Mouse (Mus musculus): ENCODE results near the gene Fam98c. TPM values are rescaled to one million over a fixed set of nuclear protein-coding genes. Genes with fewer than 3 reads are reported as not detected.
A peak's percentile ranks its signal among the peaks of the same experiment; 100 is the strongest.
"Not testable (repeated sequence)": the region's sequence is repeated elsewhere in the genome, so short reads cannot be mapped to it uniquely, and the experiment has no call there.

Fam98c gene
- total and polyA plus RNA-seq, 3 experiments = 14.1 to 15.2 (median 14.5) TPM

DNA sequence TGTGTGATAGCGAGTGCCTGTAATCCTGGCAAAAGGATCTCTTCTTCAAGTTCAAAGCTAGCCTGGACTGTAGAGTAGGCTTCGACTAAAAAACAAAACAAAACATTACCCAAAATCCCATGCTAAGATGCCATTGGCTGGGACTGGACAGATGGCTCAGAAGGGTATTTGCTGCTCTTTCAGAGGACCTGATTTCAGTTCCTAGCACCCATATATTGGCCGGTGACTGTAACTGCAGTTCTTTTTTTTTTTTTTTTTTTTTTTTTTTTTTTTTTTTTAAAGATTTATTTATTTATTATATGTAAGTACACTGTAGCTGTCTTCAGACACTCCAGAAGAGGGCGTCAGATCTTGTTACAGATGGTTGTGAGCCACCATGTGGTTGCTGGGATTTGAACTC is 16.8 kb downstream of the Fam98c start:
- peak; percentile 54 for TF ChIP-seq ZNF384 (IDR thresholded peaks at IDR 0.05; ENCODE audit: low read depth, low read length)
- H3K9me3 ChIP-seq (replicated peaks; ENCODE audit: low read length); in situ Hi-C loops (cut with MboI; ENCODE audit: low pct_ligation_motif_present, low pct_unique_long_range_greater_than_20kb, low sequenced_read_pairs); H3K27me3 ChIP-seq (replicated peaks); dilution Hi-C loops (cut with MboI; ENCODE audit: extremely low pct_ligation_motif_present, extremely low pct_unique_long_range_greater_than_20kb, low sequenced_read_pairs); H3K4me2 ChIP-seq (ENCODE audit: insufficient read depth, low read depth, poor library complexity, severe bottlenecking); DNase-seq (ENCODE audit: extremely low read depth); H3K4me3 ChIP-seq (replicated peaks in 1 of 3; ENCODE audit: low read depth in 2 of 3, low read length in 2 of 3, poor library complexity in 1 of 3); H3K9ac ChIP-seq (ENCODE audit: insufficient read depth, low read depth); H3K79me2 ChIP-seq (replicated peaks; ENCODE audit: control insufficient read depth, extremely low read depth, insufficient read depth, poor library complexity, severe bottlenecking); H3K36me3 ChIP-seq (replicated peaks in 1 of 2; ENCODE audit: control insufficient read depth in 1 of 2, insufficient read depth in 1 of 2, low read length in 1 of 2); H3K27ac ChIP-seq (ENCODE audit: insufficient read depth, low read depth): not testable (repeated sequence)
- H3K4me1 ChIP-seq (ENCODE audit: control insufficient read depth in 1 of 2, insufficient read depth in 2 of 2) = peaks cover 12 to 49% of the 10 kb centered on the region in 2 experiments

DNA sequence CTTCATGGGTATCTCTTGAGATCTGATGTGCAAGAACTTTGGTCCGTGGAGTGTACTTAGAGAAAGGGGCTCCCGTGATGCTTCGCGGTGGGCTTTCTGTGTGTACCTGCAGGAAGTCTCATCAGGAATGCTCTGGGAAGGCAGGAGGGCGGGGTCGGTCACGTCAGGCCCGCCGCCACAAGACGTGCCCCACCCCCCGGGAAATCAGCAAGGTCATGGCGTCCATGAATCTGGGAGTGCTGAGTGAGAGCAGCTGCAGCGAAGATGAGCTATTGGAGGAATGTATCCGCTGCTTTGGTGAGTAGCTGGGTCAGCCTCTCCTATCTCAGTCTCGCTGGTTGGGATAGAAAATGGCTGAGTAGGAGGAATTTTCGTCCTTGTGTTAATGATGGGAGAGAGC is 18.6 kb downstream of the Fam98c start:
- H3K27me3 ChIP-seq (replicated peaks) = peaks cover 2% of the 10 kb centered on the region
- TF ChIP-seq ZNF384 (IDR thresholded peaks at IDR 0.05; ENCODE audit: low read depth, low read length) = no peak
- no peak for TF ChIP-seq JUN (IDR thresholded peaks at IDR 0.05; ENCODE audit: insufficient read depth, low read depth, low read length)
- TF ChIP-seq SMC3 (IDR thresholded peaks at IDR 0.05; ENCODE audit: low read depth, low read length) = no peak
- TF ChIP-seq USF1 (IDR thresholded peaks at IDR 0.05; ENCODE audit: low read depth, low read length) = no peak
- no peak for TF ChIP-seq MEF2A (IDR thresholded peaks at IDR 0.05; ENCODE audit: borderline replicate concordance, low read depth, low read length)
- TF ChIP-seq MAX (IDR thresholded peaks at IDR 0.05; ENCODE audit: low read length) = no peak
- no peak for TF ChIP-seq KAT2A (IDR thresholded peaks at IDR 0.05; ENCODE audit: insufficient replicate concordance, low read length)
- TF ChIP-seq POLR2AphosphoS2 (IDR thresholded peaks at IDR 0.05; ENCODE audit: low read depth, low read length) = no peak
- TF ChIP-seq JUND (conservative IDR thresholded peaks at IDR 0.05; ENCODE audit: low read depth, low read length) = no peak
- TF ChIP-seq RAD21 (IDR thresholded peaks at IDR 0.05; ENCODE audit: low read depth, low read length) = no peak
- TF ChIP-seq ZC3H11A (IDR thresholded peaks at IDR 0.05; ENCODE audit: low read depth, low read length) = no peak
- no peak overlapping the region for H3K9ac ChIP-seq (ENCODE audit: insufficient read depth, low read depth)
- no peak overlapping the region for H3K27ac ChIP-seq (ENCODE audit: insufficient read depth, low read depth)
- no peak for DNase-seq (ENCODE audit: extremely low read depth)
- in situ Hi-C loops (cut with MboI; ENCODE audit: low pct_ligation_motif_present, low pct_unique_long_range_greater_than_20kb, low sequenced_read_pairs) = no loop called here
- H3K4me1 ChIP-seq (ENCODE audit: control insufficient read depth in 1 of 2, insufficient read depth in 2 of 2) = peaks cover 6 to 43% of the 10 kb centered on the region in 2 experiments
- H3K79me2 ChIP-seq (replicated peaks; ENCODE audit: control insufficient read depth, extremely low read depth, insufficient read depth, poor library complexity, severe bottlenecking) = no peaks in the 10 kb centered on the region
- H3K9me3 ChIP-seq (replicated peaks; ENCODE audit: low read length) = no peaks in the 10 kb centered on the region
- peaks cover 0 to 3% of the 10 kb centered on the region in 2 experiments for H3K36me3 ChIP-seq (replicated peaks in 1 of 2; ENCODE audit: control insufficient read depth in 1 of 2, insufficient read depth in 1 of 2, low read length in 1 of 2)
- H3K4me3 ChIP-seq (replicated peaks in 1 of 3; ENCODE audit: low read depth in 2 of 3, low read length in 2 of 3, poor library complexity in 1 of 3) = no peak overlapping the region
- dilution Hi-C loops (cut with MboI; ENCODE audit: extremely low pct_ligation_motif_present, extremely low pct_unique_long_range_greater_than_20kb, low sequenced_read_pairs) = no loop called here
- H3K4me2 ChIP-seq (ENCODE audit: insufficient read depth, low read depth, poor library complexity, severe bottlenecking) = no peak overlapping the region

DNA sequence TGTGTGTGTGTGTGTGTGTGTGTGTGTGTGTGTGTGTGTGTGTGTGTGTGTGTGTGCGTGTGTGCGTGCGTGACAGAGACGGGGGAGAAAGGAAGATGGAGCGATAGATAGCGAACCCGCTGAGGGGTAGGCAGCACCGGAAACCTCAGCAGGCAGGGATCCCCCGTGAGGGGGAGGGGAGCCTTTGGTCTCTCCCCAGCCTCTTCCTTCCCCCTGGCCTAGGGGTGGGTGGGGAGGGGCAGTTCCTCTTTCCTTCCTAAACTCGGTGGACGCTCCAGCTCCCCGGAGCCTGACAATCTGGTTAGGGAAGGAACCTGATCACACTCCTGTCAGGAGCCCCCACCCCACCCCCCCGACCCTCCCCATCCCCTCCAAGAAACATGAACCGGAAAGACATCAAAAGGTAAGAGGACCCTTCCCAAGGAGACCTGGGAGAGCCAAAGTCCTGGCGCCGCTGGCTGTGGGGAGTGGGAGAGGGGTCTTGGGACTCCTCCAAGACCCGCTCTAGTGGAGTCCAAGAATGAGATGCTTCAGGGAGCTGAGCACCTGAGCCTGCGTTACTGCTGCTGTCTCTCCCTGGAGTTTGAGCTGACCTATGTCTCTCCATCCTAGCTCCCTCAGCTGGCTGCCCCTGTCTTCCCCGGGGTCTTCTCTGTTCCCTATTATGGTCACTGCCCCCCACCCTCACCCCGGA is 21.2 kb downstream of the Fam98c start, which contains the start of gene Rasgrp4:
Gene Rasgrp4, plus strand, starts transcription at position 159 of the 694 bp plus-strand sequence.
- no peak within 1 kb of the TSS for H3K27ac ChIP-seq (ENCODE audit: insufficient read depth, low read depth)
- no peak for TF ChIP-seq MEF2A (IDR thresholded peaks at IDR 0.05; ENCODE audit: borderline replicate concordance, low read depth, low read length)
- TF ChIP-seq CHD1 (IDR thresholded peaks at IDR 0.05; ENCODE audit: low read depth, low read length) = 0 out of 2 replicates have a peak, but pooled peaks have one; percentile 50
- TF ChIP-seq IRF4 (IDR thresholded peaks at IDR 0.05; ENCODE audit: low read depth, low read length) = 0 out of 2 replicates have a peak, but pooled peaks have one; percentile 13
- no peak for TF ChIP-seq ZC3H11A (IDR thresholded peaks at IDR 0.05; ENCODE audit: low read depth, low read length)
- no peak for TF ChIP-seq NELFE (IDR thresholded peaks at IDR 0.05; ENCODE audit: low read depth, low read length)
- TF ChIP-seq ELF1 (IDR thresholded peaks at IDR 0.05; ENCODE audit: low read depth, low read length) = peak; percentile 51
- TF ChIP-seq MAFK (IDR thresholded peaks at IDR 0.05; ENCODE audit: insufficient replicate concordance, low read length) = no peak
- TF ChIP-seq ETS1 (conservative IDR thresholded peaks at IDR 0.05; ENCODE audit: low read depth, low read length) = peak; percentile 49; the same call in 1 of the 2 replicates
- TF ChIP-seq SIN3A (IDR thresholded peaks at IDR 0.05; ENCODE audit: low read length) = 0 out of 2 replicates have a peak, but pooled peaks have one; percentile 57
- peak; percentile 43 for TF ChIP-seq HCFC1 (IDR thresholded peaks at IDR 0.05; ENCODE audit: low read depth, low read length)
- peak; percentile 63; the same call in 1 of the 2 replicates for TF ChIP-seq MAZ (IDR thresholded peaks at IDR 0.05; ENCODE audit: low read depth, low read length)
- TF ChIP-seq MAX (IDR thresholded peaks at IDR 0.05; ENCODE audit: low read length) = 0 out of 2 replicates have a peak, but pooled peaks have one; percentile 20
- peak; percentile 80 for TF ChIP-seq CHD2 (IDR thresholded peaks at IDR 0.05; ENCODE audit: low read length)
- TF ChIP-seq POLR2AphosphoS2 (IDR thresholded peaks at IDR 0.05; ENCODE audit: low read depth, low read length) = no peak
- peak; percentile 34; the same call in 1 of the 2 replicates for TF ChIP-seq EP300 (IDR thresholded peaks at IDR 0.05; ENCODE audit: low read length)
- TF ChIP-seq BHLHE40 (IDR thresholded peaks at IDR 0.05; ENCODE audit: low read depth, low read length) = peak; percentile 19; the same call in 1 of the 2 replicates
- no peak for TF ChIP-seq JUN (IDR thresholded peaks at IDR 0.05; ENCODE audit: insufficient read depth, low read depth, low read length)
- H3K36me3 ChIP-seq (replicated peaks in 1 of 2; ENCODE audit: control insufficient read depth in 1 of 2, insufficient read depth in 1 of 2, low read length in 1 of 2) = peaks cover 0 to 2% of the 10 kb centered on the region in 2 experiments
- H3K79me2 ChIP-seq (replicated peaks; ENCODE audit: control insufficient read depth, extremely low read depth, insufficient read depth, poor library complexity, severe bottlenecking) = no peaks in the 10 kb centered on the region
- H3K9ac ChIP-seq (ENCODE audit: insufficient read depth, low read depth) = peak within 1 kb of the TSS; percentile 40
- peaks cover 2% of the 10 kb centered on the region for H3K27me3 ChIP-seq (replicated peaks)
- in situ Hi-C loops (cut with MboI; ENCODE audit: low pct_ligation_motif_present, low pct_unique_long_range_greater_than_20kb, low sequenced_read_pairs) = no loop called here
- H3K4me1 ChIP-seq (ENCODE audit: control insufficient read depth in 1 of 2, insufficient read depth in 2 of 2) = peaks cover 0 to 23% of the 10 kb centered on the region in 2 experiments; a peak in 2 of 4 replicates
- peak within 1 kb of the TSS; percentile 88 for H3K4me2 ChIP-seq (ENCODE audit: insufficient read depth, low read depth, poor library complexity, severe bottlenecking)
- dilution Hi-C loops (cut with MboI; ENCODE audit: extremely low pct_ligation_motif_present, extremely low pct_unique_long_range_greater_than_20kb, low sequenced_read_pairs) = no loop called here
- peak; percentile 77 for DNase-seq (ENCODE audit: extremely low read depth)
- H3K4me3 ChIP-seq (replicated peaks in 1 of 3; ENCODE audit: low read depth in 2 of 3, low read length in 2 of 3, poor library complexity in 1 of 3) = peak within 1 kb of the TSS; percentile 7 to 41 (median 38)
- no peaks in the 10 kb centered on the region for H3K9me3 ChIP-seq (replicated peaks; ENCODE audit: low read length)

All from CH12.LX (cell line).